Mouse (Mus musculus) MEL (cell line): Measurements from ENCODE around the gene Ppp1r14d. TPM values are rescaled to one million over a fixed set of nuclear protein-coding genes. Genes with fewer than 3 reads are reported as not detected.

Source experiments
- DNase-seq: peaks from one replicate; pipeline ENCODE4 v3.0.0; 2011; ENCODE audit warnings: low read depth, low spot score
- H3K27ac ChIP-seq: 2 replicates; pipeline ENCODE4 v1.5.1; 2012; ENCODE audit warnings: low read depth, mild to moderate bottlenecking, control low read depth, low read length, moderate library complexity; ENCODE audit not compliant: control insufficient read depth
- H3K27me3 ChIP-seq, 2 experiments: fragments of 150-350 bp in 1 of 2; sonication (generic) in 1 of 2; 2 replicates each; pipeline ENCODE4 v1.6.1; 2012; ENCODE audit warnings: low read length in 2 of 2, mild to moderate bottlenecking in 2 of 2, improper control_type of control experiment in 1 of 2, moderate library complexity in 1 of 2; ENCODE audit not compliant: insufficient read depth in 2 of 2, control insufficient read depth in 1 of 2
- H3K36me3 ChIP-seq, 2 experiments: 2 replicates each; pipeline ENCODE4 v1.6.1; 2012 to 2014; ENCODE audit warnings: low read length in 2 of 2, improper control_type of control experiment in 1 of 2, inconsistent platforms in 1 of 2, mild to moderate bottlenecking in 1 of 2; ENCODE audit not compliant: insufficient read depth in 2 of 2, control insufficient read depth in 1 of 2
- H3K4me1 ChIP-seq, 2 experiments: fragments of 150-350 bp in 1 of 2; sonication (generic) in 1 of 2; 2 replicates each; pipeline ENCODE4 v1.6.1; 2012; ENCODE audit warnings: low read length in 2 of 2, improper control_type of control experiment in 1 of 2, mild to moderate bottlenecking in 1 of 2; ENCODE audit not compliant: insufficient read depth in 2 of 2, control insufficient read depth in 1 of 2
- H3K4me3 ChIP-seq, 2 experiments: fragments of 150-350 bp in 1 of 2; sonication (generic) in 1 of 2; 2 replicates each; pipeline ENCODE4 v1.5.1; 2012; ENCODE audit warnings: low read depth in 2 of 2, low read length in 2 of 2, mild to moderate bottlenecking in 2 of 2, moderate library complexity in 2 of 2, control low read depth in 1 of 2, improper control_type of control experiment in 1 of 2; ENCODE audit not compliant: control insufficient read depth in 1 of 2, insufficient read depth in 1 of 2
- H3K79me2 ChIP-seq: 2 replicates; pipeline ENCODE4 v1.6.1; 2012; ENCODE audit warnings: mild to moderate bottlenecking, low read length, moderate library complexity; ENCODE audit not compliant: control insufficient read depth, poor library complexity, insufficient read depth
- H3K9ac ChIP-seq: 2 replicates; pipeline ENCODE4 v1.6.1; 2012; ENCODE audit warnings: low read depth, mild to moderate bottlenecking, control low read depth, low read length, moderate library complexity; ENCODE audit not compliant: control insufficient read depth, poor library complexity, severe bottlenecking
- H3K9me3 ChIP-seq: fragments of 150-350 bp; sonication (generic); replicated peaks from 2 replicates; pipeline ENCODE4 v1.6.1; 2012; ENCODE audit warnings: mild to moderate bottlenecking, low read length, improper control_type of control experiment, moderate library complexity; ENCODE audit not compliant: insufficient read depth
- CHD2 ChIP-seq: IDR thresholded peaks from 2 replicates; pipeline ENCODE4 v1.6.1; 2011; ENCODE audit warnings: low read length, improper control_type of control experiment
- E2F4 ChIP-seq: IDR thresholded peaks from 2 replicates; pipeline ENCODE4 v1.6.1; 2011; ENCODE audit warnings: low read depth, low read length, improper control_type of control experiment, borderline replicate concordance
- GATA1 ChIP-seq: IDR thresholded peaks from 2 replicates; pipeline ENCODE4 v1.6.1; 2011; ENCODE audit warnings: low read depth, low read length, improper control_type of control experiment
- MAFK ChIP-seq: IDR thresholded peaks from 2 replicates; pipeline ENCODE4 v1.6.1; 2011; ENCODE audit warnings: low read depth, mild to moderate bottlenecking, low read length, improper control_type of control experiment, borderline replicate concordance
- MEF2A ChIP-seq: IDR thresholded peaks from 2 replicates; pipeline ENCODE4 v1.6.1; 2014; ENCODE audit warnings: low read depth, mild to moderate bottlenecking, inconsistent platforms, low read length, improper control_type of control experiment; ENCODE audit not compliant: poor library complexity, insufficient replicate concordance, severe bottlenecking; ENCODE audit errors: extremely low read depth
- POLR2A ChIP-seq, 2 experiments: IDR thresholded peaks; 2 replicates each; pipeline ENCODE4 v1.6.1; 2011 to 2012; ENCODE audit warnings: low read length in 2 of 2, mild to moderate bottlenecking in 2 of 2, control low read depth in 1 of 2, improper control_type of control experiment in 1 of 2, low read depth in 1 of 2, moderate library complexity in 1 of 2; ENCODE audit not compliant: control insufficient read depth in 1 of 2, insufficient read depth in 1 of 2, poor library complexity in 1 of 2
- SMC3 ChIP-seq: IDR thresholded peaks from 2 replicates; pipeline ENCODE4 v1.6.1; 2011; ENCODE audit warnings: low read depth, low read length, improper control_type of control experiment
- TBP ChIP-seq: IDR thresholded peaks from 2 replicates; pipeline ENCODE4 v1.8.0; 2011; ENCODE audit warnings: low read depth, low read length, improper control_type of control experiment
- UBTF ChIP-seq: IDR thresholded peaks from 2 replicates; pipeline ENCODE4 v1.6.1; 2012; ENCODE audit warnings: low read depth, mild to moderate bottlenecking, inconsistent platforms, low read length, improper control_type of control experiment, moderate library complexity, borderline replicate concordance; ENCODE audit not compliant: insufficient read depth
- USF2 ChIP-seq, 2 experiments: IDR thresholded peaks; 2 replicates each; pipeline ENCODE4 v1.6.1; 2011 to 2012; ENCODE audit warnings: improper control_type of control experiment in 2 of 2, low read length in 2 of 2, borderline replicate concordance in 1 of 2, inconsistent platforms in 1 of 2, low read depth in 1 of 2, mild to moderate bottlenecking in 1 of 2; ENCODE audit not compliant: insufficient read depth in 1 of 2
- ZNF384 ChIP-seq: IDR thresholded peaks from 2 replicates; pipeline ENCODE4 v1.6.1; 2012; ENCODE audit warnings: low read depth, mild to moderate bottlenecking, inconsistent platforms, low read length, improper control_type of control experiment
- polyA plus RNA-seq, 2 experiments: library from polyadenylated mRNA; stranded (reverse) in 1 of 2; unstranded in 1 of 2; fragments of >175 nt in 1 of 2; fragments of >200 nt in 1 of 2; gene quantifications; 2 replicates each; pipeline versions ENCODE4 v1.2.1 to v1.2.4; 2012; ENCODE audit warnings: low replicate concordance in 2 of 2, low read depth in 1 of 2; ENCODE audit not compliant: insufficient read length in 2 of 2, insufficient read depth in 1 of 2, missing spikeins in 1 of 2
- total RNA-seq: library from RNA; depleted of rRNA; stranded (reverse); fragments of 300-350 nt; gene quantifications from 2 replicates; pipeline ENCODE4 v1.2.3, GENCODE M21; 2012

The Ppp1r14d gene
- total and polyA plus RNA-seq, 3 experiments = not detected

- Histone ChIP-seq H3K79me2 (no peaks in the 10 kb centered on the region), H3K4me3 (no peak overlapping the region), H3K9me3 (no peaks in the 10 kb centered on the region), H3K4me1 (peaks cover 0 to 3% of the 10 kb centered on the region in 2 experiments; a peak in 2 of 4 replicates), H3K36me3 (peaks cover 0 to 3% of the 10 kb centered on the region in 2 experiments; a peak in 1 of 4 replicates), H3K27ac (no peak overlapping the region), H3K9ac (no peak overlapping the region), H3K27me3 (no peaks in the 10 kb centered on the region)
- TF ChIP-seq POLR2A (IDR thresholded peaks at IDR 0.05; ENCODE audit: control insufficient read depth in 1 of 2, insufficient read depth in 1 of 2, low read depth in 1 of 2, low read length in 2 of 2, poor library complexity in 1 of 2) (no peak), SMC3 (no peak), TBP (no peak), CHD2 (no peak)
- DNase-seq = no peak
Measured at GRCm38 (mm10) chr2:119198049-119198448, 31.7 kb downstream of the Ppp1r14d start.

DNA sequence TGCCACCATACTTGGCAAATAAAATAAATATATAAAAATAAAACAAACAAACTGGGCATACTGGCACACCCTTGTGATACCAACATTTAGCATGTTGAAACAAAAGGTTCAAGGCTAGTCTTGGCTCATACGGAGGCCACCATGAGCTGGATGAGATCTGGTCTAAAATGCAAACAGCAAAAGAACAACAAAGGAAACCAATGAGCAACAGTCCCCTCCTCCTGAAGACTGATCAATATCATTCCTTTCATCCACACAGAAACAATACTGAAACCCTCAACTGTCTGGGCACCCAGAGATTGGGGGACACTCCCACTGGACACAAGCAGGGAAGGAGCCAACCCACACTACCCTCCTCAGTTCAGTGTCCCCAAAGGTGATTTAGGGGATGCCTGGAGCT, 32.2 kb downstream of the Ppp1r14d start:
- H3K4me1 ChIP-seq = peaks cover 0 to 3% of the 10 kb centered on the region in 2 experiments; a peak in 2 of 4 replicates
- H3K9me3 ChIP-seq = no peaks in the 10 kb centered on the region
- H3K79me2 ChIP-seq = no peaks in the 10 kb centered on the region
- H3K9ac ChIP-seq = no peak overlapping the region
- no peak overlapping the region for H3K4me3 ChIP-seq
- no peaks in the 10 kb centered on the region for H3K27me3 ChIP-seq
- no peak for DNase-seq
- no peak overlapping the region for H3K27ac ChIP-seq
- H3K36me3 ChIP-seq = peaks cover 0 to 3% of the 10 kb centered on the region in 2 experiments; a peak in 1 of 4 replicates
- TF ChIP-seq MAFK = no peak
- no peak for TF ChIP-seq TBP

DNA sequence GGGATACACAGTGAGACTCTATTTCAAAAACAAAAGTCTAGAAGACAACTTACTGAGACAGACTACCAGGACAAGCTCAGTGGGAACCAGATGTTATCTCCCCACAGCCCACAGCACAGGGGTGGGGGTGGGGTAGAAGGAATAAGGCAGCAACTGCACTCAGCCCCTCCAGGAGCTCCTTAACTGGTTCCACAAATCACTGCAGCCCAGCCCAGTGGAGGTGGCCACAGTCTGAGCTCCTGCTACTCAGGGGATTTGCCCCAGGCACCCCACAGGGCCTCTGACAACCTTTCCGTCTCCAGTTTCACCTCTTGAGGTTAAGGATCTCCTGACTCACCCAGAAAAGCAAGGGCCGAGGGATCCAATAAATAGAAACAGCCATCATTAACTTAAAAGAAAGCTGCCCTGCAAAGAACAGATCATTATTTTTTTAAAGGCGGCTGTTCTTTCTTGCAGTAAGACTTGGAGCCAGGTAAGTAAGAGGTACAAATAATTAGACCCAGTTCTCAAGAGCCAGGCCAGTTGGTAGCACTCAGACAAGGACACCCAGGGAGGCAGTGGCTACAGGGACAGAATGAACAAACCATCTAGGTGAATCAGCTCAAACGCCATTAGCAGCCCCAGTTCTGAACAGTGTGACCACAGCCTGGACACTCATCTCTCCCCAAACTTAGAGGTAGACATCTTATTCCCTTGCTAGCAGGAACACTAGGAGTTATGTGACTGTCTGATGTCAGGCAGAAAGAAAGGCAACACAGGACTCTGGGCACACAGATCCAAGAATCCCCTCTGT, 33.2 kb downstream of the Ppp1r14d start:
- H3K79me2 ChIP-seq = no peaks in the 10 kb centered on the region
- DNase-seq = no peak
- no peaks in the 10 kb centered on the region for H3K27me3 ChIP-seq
- no peak overlapping the region for H3K9ac ChIP-seq
- no peak overlapping the region for H3K4me3 ChIP-seq
- H3K27ac ChIP-seq = no peak overlapping the region
- 0 out of 2 replicates have a peak, but pooled peaks have one; percentile 34 for TF ChIP-seq GATA1
- TF ChIP-seq CHD2 = no peak
- TF ChIP-seq ZNF384 = no peak
- TF ChIP-seq USF2 (IDR thresholded peaks at IDR 0.05; ENCODE audit: borderline replicate concordance in 1 of 2, insufficient read depth in 1 of 2, low read depth in 1 of 2, low read length in 2 of 2) = no peak
- TF ChIP-seq MEF2A = no peak
- TF ChIP-seq E2F4 = no peak
- no peak for TF ChIP-seq UBTF
- H3K4me1 ChIP-seq = peaks cover 0 to 3% of the 10 kb centered on the region in 2 experiments; a peak in 2 of 4 replicates
- no peaks in the 10 kb centered on the region for H3K9me3 ChIP-seq
- H3K36me3 ChIP-seq = peaks cover 0 to 3% of the 10 kb centered on the region in 2 experiments; a peak in 1 of 4 replicates
